Mouse (Mus musculus): ENCODE measurements around the gene Isyna1.

GRCm38 (mm10) chr8:70546412-70546811 lies 47.8 kb upstream of the Isyna1 start:
- no peak for TF ChIP-seq CTCF (IDR thresholded peaks at IDR 0.05; ENCODE audit: low read depth, low read length)
- TF ChIP-seq EP300 (IDR thresholded peaks at IDR 0.05; ENCODE audit: insufficient read depth, low read depth, low read length): no peak
- TF ChIP-seq POLR2A (IDR thresholded peaks at IDR 0.05; ENCODE audit: insufficient read depth, low read length): no peak
